Mouse (Mus musculus) natural killer cell, adult 2 months (primary cell): ENCODE data around the gene B4galnt4.
"Not testable (repeated sequence)": the region's sequence is repeated elsewhere in the genome, so short reads cannot be mapped to it uniquely, and the experiment has no call there.

ENCODE experiments used
- DNase-seq, 2 experiments: peaks; one replicate each; pipeline ENCODE4 v3.0.0; 2022; ENCODE audit warnings: low spot score in 2 of 2

Gene B4galnt4

DNA sequence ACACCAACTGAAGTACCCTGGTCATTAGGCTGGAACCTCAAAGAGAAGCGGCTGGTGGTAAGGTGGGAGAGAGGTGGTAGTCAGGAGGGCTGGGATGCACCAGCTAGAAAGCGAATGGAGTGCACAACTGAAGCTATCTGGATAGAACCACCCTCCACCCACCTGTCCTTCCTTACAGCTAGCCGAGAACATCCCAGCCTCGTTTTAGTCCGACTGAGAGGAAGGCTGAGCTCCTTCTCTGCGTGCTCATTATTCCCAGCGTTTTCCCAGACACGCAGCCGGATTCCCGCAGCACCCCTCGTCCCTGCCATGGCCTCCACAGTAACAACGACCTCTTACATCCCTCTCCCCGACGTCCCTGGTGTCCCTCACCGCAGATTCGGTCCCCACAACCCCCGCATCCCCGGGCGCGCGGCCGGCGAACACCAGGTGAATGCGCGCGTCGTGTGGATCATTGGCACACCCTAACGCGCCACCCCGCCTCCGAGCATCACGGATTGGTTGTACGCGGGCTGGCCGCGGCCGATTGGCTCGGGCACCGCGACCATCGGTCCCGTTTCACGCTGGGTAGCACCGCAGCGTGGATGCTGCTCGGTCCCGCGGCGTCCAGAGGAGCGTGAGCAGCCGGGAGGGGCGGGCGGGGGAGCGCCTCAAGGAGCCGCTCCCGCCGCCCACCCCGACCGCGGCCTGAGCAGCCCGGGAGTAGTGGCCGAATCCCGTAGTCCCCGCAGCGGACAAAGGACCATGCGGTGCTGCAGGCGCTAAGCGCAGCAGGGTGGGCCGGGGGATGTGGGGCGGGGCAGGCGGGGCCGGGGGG is at the start of gene B4galnt4:
B4galnt4 (plus strand) TSS at position 679 of the 817 bp plus-strand sequence.
- DNase-seq, result no peak

DNA sequence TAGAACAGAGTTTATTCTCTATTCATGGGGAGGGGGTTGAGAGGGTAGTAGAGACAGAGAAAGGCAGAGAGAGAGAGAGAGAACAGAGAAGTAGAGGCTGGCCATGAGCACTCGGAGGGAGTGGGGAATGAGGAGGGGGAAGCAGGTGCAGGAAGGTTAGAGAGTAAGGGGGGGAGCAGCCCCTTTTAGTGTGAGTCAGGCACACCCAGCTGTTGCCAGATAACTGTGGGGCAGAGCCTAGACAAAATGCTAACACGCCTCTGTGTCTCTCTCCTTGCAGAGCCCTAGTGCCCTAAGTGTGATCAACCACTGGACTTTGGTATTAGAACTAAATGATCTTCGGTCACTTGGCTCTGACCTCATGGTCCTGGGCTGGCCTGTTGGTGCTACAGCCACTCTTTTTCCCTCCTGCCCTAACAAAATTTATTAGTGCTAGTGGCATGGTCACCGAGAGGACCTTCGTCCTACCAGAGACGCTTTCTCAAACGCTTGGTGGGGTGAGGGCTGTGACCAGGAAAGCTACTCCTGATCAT is 49.6 kb upstream of the B4galnt4 start:
- no peak for DNase-seq

DNA sequence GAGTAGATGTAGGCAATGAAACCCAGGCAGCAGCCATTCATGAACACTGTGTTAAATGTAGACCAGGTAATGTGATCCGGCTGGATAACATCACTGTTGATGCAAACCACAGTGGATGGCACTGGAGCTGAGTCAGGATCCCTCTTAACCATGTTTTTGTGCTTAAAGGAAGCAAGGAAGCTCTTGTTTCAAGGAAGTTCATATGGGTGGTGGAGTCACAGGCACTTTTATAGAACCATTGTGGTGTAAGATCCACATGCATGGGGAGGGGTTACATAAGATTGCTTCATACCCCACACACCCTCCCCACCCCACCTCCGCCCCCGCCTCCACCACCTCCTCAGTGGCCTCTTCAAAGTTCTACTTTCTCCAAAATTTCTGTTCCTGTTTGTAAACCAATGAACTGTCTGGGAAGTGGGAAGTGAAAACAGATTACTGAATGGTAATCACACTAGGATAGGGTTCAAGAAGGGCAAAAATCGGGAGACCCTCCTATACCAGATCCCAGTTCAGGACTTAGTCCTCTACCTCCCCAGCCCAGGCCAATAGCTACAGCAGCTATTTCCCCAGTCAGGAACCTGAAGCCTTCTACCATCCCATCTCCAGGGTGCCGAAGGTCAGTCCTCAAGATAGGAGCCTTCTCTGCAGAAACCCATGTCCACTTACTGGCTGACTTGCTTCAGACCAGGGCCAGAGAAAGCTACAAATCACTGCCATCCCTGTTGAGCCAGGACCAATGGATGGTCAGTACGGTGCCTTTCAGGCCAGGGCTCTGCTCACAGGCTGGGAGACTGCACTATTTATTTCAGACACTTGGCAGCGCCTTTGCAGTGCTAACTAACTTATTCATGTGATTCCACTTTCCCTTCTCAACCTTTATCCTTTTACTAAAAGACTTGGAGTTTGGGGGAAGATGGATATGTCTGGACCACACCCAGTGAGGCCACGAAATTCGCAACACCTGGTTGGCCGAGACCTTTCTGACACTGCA is 43.9 kb upstream of the B4galnt4 start:
- DNase-seq, result no peak

- not testable (repeated sequence) for DNase-seq
These were observed 43.1 kb upstream of the B4galnt4 start, which contains the start of gene Ifitm6 for GRCm38 (mm10) chr7:141017824-141018223. Ifitm6 (minus strand) TSS chr7:141017924.

DNA sequence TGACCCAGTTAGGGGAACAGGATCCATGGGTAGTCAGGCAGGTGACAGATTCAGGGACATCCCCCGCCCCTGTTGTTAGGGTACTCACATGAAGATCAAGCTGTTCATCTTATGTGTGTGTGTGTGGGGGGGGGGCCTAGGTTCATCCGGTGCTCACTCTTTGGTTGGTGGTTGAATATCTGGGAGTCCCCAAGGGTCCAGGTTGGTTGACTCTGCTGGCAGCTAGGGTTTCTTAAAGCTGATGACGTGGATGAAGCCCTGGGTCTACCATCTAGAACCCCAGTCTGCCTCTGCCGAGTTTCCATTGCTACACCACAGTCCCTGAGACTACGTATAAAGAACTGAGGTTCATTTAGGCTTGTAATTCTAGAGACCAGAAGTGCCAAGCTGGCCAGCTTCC is 41.9 kb upstream of the B4galnt4 start:
- DNase-seq, result no peak

DNA sequence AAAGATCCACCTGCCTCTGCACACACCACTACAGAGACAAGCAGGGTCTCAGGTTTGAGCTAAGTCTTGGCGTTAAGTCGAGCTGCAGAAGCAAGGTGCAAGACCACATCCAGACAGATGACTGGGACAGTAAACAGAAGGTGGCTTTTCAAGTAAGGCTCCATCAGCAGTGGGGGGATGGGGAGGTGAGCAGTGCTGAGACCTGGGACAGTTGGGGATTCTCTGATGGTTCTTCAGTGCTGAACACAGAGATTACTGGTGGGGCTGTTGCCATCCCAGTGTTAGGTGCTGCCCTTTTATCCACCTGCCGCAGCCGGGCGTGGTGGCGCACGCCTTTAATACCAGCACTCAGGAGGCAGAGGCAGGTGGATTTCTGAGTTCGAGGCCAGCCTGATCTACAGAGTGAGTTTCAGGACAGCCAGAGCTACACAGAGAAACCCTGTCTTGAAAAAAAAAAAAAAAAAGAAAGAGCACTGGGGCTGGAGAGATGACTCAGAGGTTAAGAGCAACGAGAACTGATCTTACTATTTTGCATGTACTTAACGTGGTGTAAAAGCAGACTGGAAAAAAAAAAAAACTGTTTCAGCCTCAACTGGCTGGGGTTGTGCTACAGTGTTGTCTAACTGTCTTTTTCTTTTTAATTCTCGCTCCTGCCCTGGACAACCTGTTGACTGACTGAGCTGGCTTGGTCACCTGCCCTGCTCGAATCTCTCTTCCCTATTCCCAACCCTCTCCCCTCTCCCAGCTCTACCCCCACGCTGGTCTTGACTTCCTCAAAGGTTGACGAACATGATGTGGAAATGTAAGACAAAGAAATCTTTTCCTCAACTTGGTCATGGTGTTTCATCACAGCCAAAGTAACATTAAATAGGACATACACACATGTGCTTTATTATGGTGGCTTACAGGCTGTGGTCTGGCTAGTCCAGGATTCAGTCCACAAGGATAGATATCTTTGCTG is 39.1 kb upstream of the B4galnt4 start:
- no peak for DNase-seq

- DNase-seq, result no peak
These were observed 35.8 kb upstream of the B4galnt4 start for GRCm38 (mm10) chr7:141024865-141025838.

- DNase-seq, result no peak
These were observed 34.7 kb upstream of the B4galnt4 start for GRCm38 (mm10) chr7:141026097-141026739.

- DNase-seq, result no peak
These were observed 34.2 kb upstream of the B4galnt4 start for GRCm38 (mm10) chr7:141026740-141027098.

GRCm38 (mm10) chr7:141028831-141029230 is 32.1 kb upstream of the B4galnt4 start, which contains the start of gene Gm17387:
Gm17387 (plus strand) TSS chr7:141029131.
- no peak for DNase-seq

DNA sequence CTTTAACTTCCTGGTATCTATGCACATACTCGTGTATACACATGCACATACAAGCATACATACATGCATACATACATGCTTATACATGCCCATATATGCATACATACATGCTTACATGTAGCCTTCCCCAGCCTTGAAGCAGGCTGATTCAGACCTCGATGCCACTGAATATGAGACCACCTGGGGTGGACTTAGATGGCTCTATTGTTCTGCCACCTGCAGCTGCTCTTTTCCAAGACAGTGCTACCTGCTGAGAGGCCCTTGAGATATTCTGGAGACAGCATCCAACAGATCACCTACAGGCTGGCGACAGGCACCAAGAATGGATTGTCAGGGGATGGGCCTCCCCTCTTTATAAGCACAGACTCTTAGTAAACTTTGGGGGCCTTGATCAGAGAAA is 30.5 kb upstream of the B4galnt4 start:
- DNase-seq, result no peak

DNA sequence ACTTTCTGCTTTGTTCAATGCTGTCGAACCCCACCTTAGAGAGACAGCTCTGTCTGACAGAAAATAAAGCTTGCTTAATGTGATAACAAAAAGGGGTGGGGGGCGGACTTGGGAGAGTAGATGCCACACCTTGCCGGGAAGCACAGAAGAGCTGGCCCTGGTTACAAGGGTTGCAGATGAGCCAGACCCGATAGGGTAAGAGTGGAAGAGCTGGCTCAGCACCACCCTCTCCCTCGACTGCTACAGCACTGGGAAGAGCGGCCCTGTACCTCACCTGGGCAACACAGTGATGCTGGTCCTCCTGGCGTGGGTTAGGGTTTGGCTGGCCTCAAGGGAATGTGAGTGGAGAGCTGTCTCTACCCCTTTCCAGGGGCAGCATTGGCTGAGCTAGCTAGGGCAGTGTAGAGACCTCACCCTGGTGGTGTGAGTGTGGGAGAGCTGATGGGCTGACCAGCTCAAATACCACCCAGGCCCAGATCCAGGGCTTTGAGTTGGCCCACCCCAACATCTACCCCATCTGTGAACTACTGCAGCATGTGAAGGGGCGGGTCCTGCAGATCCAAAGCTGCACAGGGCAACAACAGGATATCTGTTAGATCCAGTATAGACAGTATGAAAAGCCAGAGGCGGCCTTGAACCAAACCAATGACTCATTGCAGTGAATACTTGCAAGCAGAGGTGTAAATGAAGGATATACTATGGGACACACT is 28.3 kb upstream of the B4galnt4 start:
- no peak for DNase-seq

DNA sequence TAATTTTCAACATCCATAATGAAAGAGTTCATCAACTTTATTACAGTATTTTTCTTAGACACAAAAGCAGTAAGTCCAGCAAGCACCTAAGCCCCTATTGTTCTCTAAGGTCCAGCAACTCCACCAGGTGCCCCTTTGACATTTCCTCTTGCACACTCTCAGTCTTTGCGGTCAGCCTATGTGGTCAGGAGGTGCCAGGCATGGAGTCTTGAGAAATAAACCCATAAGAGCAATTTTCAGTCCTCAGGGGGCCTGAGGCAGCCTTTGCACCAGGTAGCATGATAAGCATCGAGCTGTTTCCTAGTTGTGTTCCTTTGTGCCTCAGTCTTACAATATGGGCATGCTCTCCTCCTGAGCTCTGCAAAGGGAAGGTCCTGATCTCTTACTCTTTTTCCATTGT is 24.3 kb upstream of the B4galnt4 start:
- not testable (repeated sequence) for DNase-seq

GRCm38 (mm10) chr7:141038090-141039032 is 22.5 kb upstream of the B4galnt4 start:
- no peak for DNase-seq

GRCm38 (mm10) chr7:141039386-141040107 is 21.4 kb upstream of the B4galnt4 start:
- no peak for DNase-seq

DNA sequence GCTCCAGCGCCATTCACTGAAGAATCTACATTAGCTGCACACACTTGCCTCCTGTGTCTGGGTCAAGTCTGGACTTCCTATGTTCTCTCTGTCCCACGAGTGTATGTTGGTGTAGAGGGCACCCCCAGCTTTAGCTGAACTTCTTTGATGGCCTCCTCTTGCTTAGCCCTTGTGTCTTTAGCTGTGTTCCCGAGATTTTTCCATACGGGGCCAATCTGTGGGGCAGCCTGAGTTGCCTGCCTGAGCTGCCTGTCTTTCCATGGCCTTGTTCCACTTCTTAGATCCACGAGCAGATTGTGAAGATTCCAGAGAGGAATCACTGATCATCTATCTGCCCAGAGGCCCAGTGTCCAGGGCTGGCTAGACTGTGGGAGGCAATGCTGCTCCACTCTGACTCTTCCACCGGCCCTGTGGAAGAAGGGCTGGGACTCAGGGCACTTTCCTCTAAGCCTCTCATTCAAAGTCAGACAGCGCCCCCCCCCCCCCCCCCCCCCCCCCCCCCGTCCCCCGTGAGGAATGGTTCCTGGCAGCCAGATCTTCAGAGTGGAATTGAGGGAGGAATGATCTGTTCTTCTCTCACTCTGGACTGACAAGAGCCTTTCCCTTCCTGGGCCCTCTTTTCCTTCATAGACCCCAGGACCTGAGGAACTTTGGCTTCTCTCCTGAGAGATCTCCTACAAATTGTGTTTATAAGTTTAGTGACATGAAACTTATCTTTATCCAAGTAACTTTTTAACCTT is 19.9 kb upstream of the B4galnt4 start:
- no peak for DNase-seq
